Mouse (Mus musculus) heart, embryonic 14.5 days (tissue): ENCODE results near the gene Dgke. TPM values are rescaled to one million over a fixed set of nuclear protein-coding genes. Genes with fewer than 3 reads are reported as not detected.
"Not testable (repeated sequence)": the region's sequence is repeated elsewhere in the genome, so short reads cannot be mapped to it uniquely, and the experiment has no call there.

ENCODE experiments used
- ATAC-seq: fragments of 200-750 bp; cut with Nextera tagmentation; 2 replicates; pipeline ENCODE4 v1.8.0; 2017; ENCODE audit warnings: low read depth, moderate TSS enrichment; ENCODE audit not compliant: insufficient number of reproducible peaks, insufficient read depth, low FRiP score
- H3K27ac ChIP-seq, 2 experiments: fragments of 200-500 bp in 1 of 2; fragments of 300-500 bp in 1 of 2; sonication (generic) in 1 of 2; replicated peaks in 1 of 2; 2 replicates each; pipeline ENCODE4 v1.5.1; 2012 to 2014; ENCODE audit warnings: low read depth in 2 of 2, low read length in 2 of 2, control low read depth in 1 of 2, mild to moderate bottlenecking in 1 of 2, mixed read lengths in 1 of 2; ENCODE audit not compliant: control insufficient read depth in 1 of 2, insufficient read depth in 1 of 2
- H3K27me3 ChIP-seq: fragments of 300-500 bp; sonication (generic); 2 replicates; pipeline ENCODE4 v1.6.1; 2014; ENCODE audit warnings: mild to moderate bottlenecking, low read length, control low read depth; ENCODE audit not compliant: control insufficient read depth, insufficient read depth
- H3K36me3 ChIP-seq: fragments of 300-500 bp; sonication (generic); 2 replicates; pipeline ENCODE4 v1.6.1; 2014; ENCODE audit warnings: mild to moderate bottlenecking, control low read depth, low read length, mixed read lengths; ENCODE audit not compliant: control insufficient read depth, insufficient read depth
- H3K4me1 ChIP-seq, 2 experiments: fragments of 200-500 bp in 1 of 2; fragments of 300-500 bp in 1 of 2; sonication (generic) in 1 of 2; 2 replicates each; pipeline ENCODE4 v1.6.1; 2012 to 2014; ENCODE audit warnings: low read length in 2 of 2, control low read depth in 1 of 2, mixed read lengths in 1 of 2; ENCODE audit not compliant: control insufficient read depth in 2 of 2, insufficient read depth in 2 of 2
- H3K4me2 ChIP-seq: fragments of 300-500 bp; sonication (generic); 2 replicates; pipeline ENCODE4 v1.6.1; 2014; ENCODE audit warnings: mild to moderate bottlenecking, low read length
- H3K4me3 ChIP-seq, 2 experiments: fragments of 200-500 bp in 1 of 2; fragments of 300-500 bp in 1 of 2; sonication (generic) in 1 of 2; 2 replicates each; pipeline ENCODE4 v1.5.1; 2012 to 2014; ENCODE audit warnings: low read length in 2 of 2, mild to moderate bottlenecking in 2 of 2, control low read depth in 1 of 2, low read depth in 1 of 2, moderate library complexity in 1 of 2; ENCODE audit not compliant: control insufficient read depth in 1 of 2, insufficient read depth in 1 of 2
- H3K9ac ChIP-seq: fragments of 300-500 bp; sonication (generic); 2 replicates; pipeline ENCODE4 v1.6.1; 2014; ENCODE audit warnings: mild to moderate bottlenecking, low read length
- H3K9me3 ChIP-seq: fragments of 300-500 bp; sonication (generic); 2 replicates; pipeline ENCODE4 v1.6.1; 2016; ENCODE audit warnings: low read length, control low read depth; ENCODE audit not compliant: control insufficient read depth
- WGBS: fragments of 180-500 bp; shearing (Covaris S2); extraction: QIAGEN DNeasy Blood & Tissue Kit; methylation state at CpG from one replicate; pipeline ENCODE4 v1.1.7; 2014; 5-methylcytosine and 5-hydroxymethylcytosine counted together
- polyA plus RNA-seq: library from polyadenylated mRNA; unstranded; fragments of >200 nt; fragmentation: Nextera tagmentation; extraction: Ambion mirVana; gene quantifications from 2 replicates; pipeline ENCODE4 v1.2.1, GENCODE M21; 2014

The Dgke gene
- polyA plus RNA-seq, 1 experiment from 2014 or later, result 6.7 TPM

GRCm38 (mm10) chr11:89002068-89002467 is 64.6 kb downstream of the Dgke start:
- no peak for ATAC-seq
- peak overlapping the region; percentile 52 for H3K4me2 ChIP-seq
- H3K4me1 ChIP-seq, result peaks cover 18 to 23% of the 10 kb centered on the region in 2 experiments
- no peaks in the 10 kb centered on the region for H3K27me3 ChIP-seq
- no peak overlapping the region for H3K27ac ChIP-seq
- WGBS, result 94% methylated on average over 5 of the region's 5 CpGs
- peaks cover 15% of the 10 kb centered on the region for H3K36me3 ChIP-seq
- peak overlapping the region in 1 of 2 experiments; percentile 1; a peak in 1 of 4 replicates for H3K4me3 ChIP-seq
- no peaks in the 10 kb centered on the region for H3K9me3 ChIP-seq
- no peak overlapping the region for H3K9ac ChIP-seq

DNA sequence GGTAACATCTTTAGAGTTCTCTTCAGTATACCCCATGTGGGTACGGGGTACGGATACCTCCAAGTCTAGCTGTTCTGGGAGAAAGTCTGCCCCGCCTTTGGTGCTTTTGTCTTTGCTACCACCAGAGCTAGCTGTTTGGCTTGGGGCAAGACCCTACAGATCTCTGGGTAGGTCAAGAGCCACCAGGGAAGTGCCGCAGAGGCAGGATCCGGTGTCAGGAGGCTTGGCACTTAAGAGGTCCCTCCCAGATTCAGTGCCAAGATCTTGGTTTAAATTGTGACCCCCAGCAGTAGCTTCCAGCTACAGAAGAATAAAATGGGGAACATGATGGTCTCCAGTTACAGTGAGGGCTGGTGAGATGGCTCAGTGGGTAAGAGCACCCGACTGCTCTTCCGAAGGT is 65.1 kb downstream of the Dgke start:
- WGBS, result 91% methylated on average over 7 of the region's 7 CpGs
- H3K4me3 ChIP-seq, result peak overlapping the region; percentile 9 to 10; a peak in 2 of 4 replicates
- no peak for ATAC-seq
- H3K27me3 ChIP-seq, result no peaks in the 10 kb centered on the region
- no peak overlapping the region for H3K27ac ChIP-seq
- peaks cover 18 to 26% of the 10 kb centered on the region in 2 experiments for H3K4me1 ChIP-seq
- peak overlapping the region; percentile 73 for H3K4me2 ChIP-seq
- H3K9ac ChIP-seq, result no peak overlapping the region
- H3K36me3 ChIP-seq, result peaks cover 12% of the 10 kb centered on the region
- H3K9me3 ChIP-seq, result no peaks in the 10 kb centered on the region

GRCm38 (mm10) chr11:89000527-89000819 is 66.2 kb downstream of the Dgke start:
- Histone ChIP-seq H3K4me1 (peaks cover 18 to 28% of the 10 kb centered on the region in 2 experiments), H3K9me3 (no peaks in the 10 kb centered on the region), H3K4me3 (peak overlapping the region; percentile 57 to 69), H3K9ac (peak overlapping the region; percentile 81), H3K27me3 (no peaks in the 10 kb centered on the region), H3K4me2 (peak overlapping the region; percentile 73), H3K36me3 (peaks cover 2% of the 10 kb centered on the region), H3K27ac (0 out of 4 replicates have a peak overlapping the region, but pooled peaks of 1 of the 2 experiments have one; percentile 68)
- ATAC-seq, result no peak

- 0 out of 2 replicates have a peak, but pooled peaks have one; percentile 19 for ATAC-seq
- Histone ChIP-seq H3K9ac (peak overlapping the region; percentile 81), H3K27me3 (no peaks in the 10 kb centered on the region), H3K27ac (peak overlapping the region; percentile 26 to 68; a peak in 3 of 4 replicates), H3K4me2 (peak overlapping the region; percentile 73), H3K9me3 (no peaks in the 10 kb centered on the region), H3K4me1 (peaks cover 18 to 28% of the 10 kb centered on the region in 2 experiments), H3K36me3 (no peaks in the 10 kb centered on the region; the same call in none of the 2 replicates), H3K4me3 (peak overlapping the region; percentile 57 to 69)
- 15% methylated on average over 33 of the region's 33 CpGs for WGBS
Measured at GRCm38 (mm10) chr11:88999723-89000526, 66.7 kb downstream of the Dgke start.

DNA sequence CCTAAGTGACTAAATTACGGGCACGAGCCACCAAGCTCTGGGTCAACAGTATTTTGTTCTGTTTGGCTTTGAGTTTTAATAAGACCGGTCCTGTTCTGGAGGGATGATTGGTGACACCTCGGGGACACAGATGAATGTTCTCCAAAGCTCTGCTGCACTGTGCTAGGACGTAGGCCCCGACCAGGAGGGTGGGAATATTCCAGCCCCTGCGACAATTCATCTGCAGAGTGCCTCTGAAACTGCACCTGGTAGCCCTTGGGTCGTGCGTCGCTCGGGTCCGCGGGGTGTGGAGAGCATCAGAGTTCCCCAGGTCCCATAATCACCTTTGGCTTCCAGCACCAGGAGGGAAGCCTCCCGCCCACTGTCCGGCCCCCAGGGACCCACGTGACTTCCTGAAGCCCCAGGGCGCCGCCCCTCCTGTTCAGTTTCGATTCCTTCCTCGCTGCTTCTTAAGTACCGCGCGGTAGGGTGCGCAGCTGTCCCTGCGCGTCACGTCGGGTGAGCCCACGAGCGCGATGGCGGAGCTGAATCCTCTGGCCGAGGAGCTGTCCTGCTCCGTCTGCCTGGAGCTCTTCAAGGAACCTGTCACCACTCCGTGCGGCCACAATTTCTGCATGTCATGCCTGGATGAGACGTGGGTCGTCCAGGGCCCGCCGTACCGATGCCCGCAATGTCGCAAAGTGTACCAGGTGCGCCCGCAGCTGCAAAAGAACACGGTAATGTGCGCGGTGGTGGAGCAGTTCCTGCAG is 67.5 kb downstream of the Dgke start, which contains the start of gene Trim25:
Gene Trim25 (plus strand): TSS at position 403 of the 749 bp plus-strand sequence.
- no peaks in the 10 kb centered on the region for H3K27me3 ChIP-seq
- peak; percentile 84 for ATAC-seq
- peak within 1 kb of the TSS; percentile 46 to 68 for H3K27ac ChIP-seq
- no peaks in the 10 kb centered on the region for H3K9me3 ChIP-seq
- peaks cover 18 to 28% of the 10 kb centered on the region in 2 experiments for H3K4me1 ChIP-seq
- H3K9ac ChIP-seq, result peak within 1 kb of the TSS; percentile 81
- no peaks in the 10 kb centered on the region; the same call in 1 of the 2 replicates for H3K36me3 ChIP-seq
- H3K4me2 ChIP-seq, result peak within 1 kb of the TSS; percentile 73
- WGBS, result 1% methylated on average over 48 of the region's 48 CpGs
- peak within 1 kb of the TSS; percentile 57 to 69 for H3K4me3 ChIP-seq

DNA sequence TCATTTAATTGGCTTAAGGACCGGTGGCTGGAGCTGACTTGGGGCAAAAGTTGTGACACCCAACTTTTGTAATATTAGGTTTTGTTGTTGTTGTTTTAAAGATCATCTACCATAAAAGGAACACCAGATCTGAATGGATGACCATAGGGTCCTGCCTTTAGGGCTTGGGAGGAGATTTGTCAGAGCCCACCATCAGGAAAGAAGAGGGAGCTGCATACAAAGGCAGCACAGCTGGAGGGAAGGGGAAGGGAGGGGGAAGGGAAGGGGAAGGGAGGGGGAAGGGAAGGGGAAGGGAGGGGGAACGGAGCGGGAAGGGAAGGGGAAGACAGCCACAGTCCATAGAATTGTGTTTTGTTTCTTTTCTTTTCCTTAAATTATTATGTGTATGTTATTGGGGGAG is 68.2 kb downstream of the Dgke start:
- Histone ChIP-seq H3K36me3 (no peaks in the 10 kb centered on the region; the same call in 1 of the 2 replicates), H3K9me3 (no peaks in the 10 kb centered on the region), H3K4me2 (peak overlapping the region; percentile 73), H3K9ac (no peak overlapping the region), H3K27me3 (no peaks in the 10 kb centered on the region), H3K4me1 (peaks cover 16 to 22% of the 10 kb centered on the region in 2 experiments), H3K4me3 (no peak overlapping the region), H3K27ac (peak overlapping the region in 1 of 2 experiments; percentile 46; a peak in 1 of 4 replicates)
- no peak for ATAC-seq
- 35% methylated on average over 3 of the region's 3 CpGs for WGBS

GRCm38 (mm10) chr11:88997343-88997742 is 69.3 kb downstream of the Dgke start:
- Histone ChIP-seq H3K27ac (peak overlapping the region; percentile 51 to 69; a peak in 3 of 4 replicates), H3K4me1 (peaks cover 10 to 13% of the 10 kb centered on the region in 2 experiments)
- H3K36me3 ChIP-seq, H3K9ac ChIP-seq, H3K27me3 ChIP-seq, ATAC-seq, H3K9me3 ChIP-seq, H3K4me3 ChIP-seq, H3K4me2 ChIP-seq: not testable (repeated sequence)
- 81% methylated on average over 5 of the region's 5 CpGs for WGBS
